Mouse (Mus musculus) midbrain, embryonic 10.5 days (tissue): ENCODE measurements around the gene Alkbh5. TPM values are rescaled to one million over a fixed set of nuclear protein-coding genes. Genes with fewer than 3 reads are reported as not detected.

Experiments
- DNase-seq: peaks from one replicate; pipeline ENCODE4 v3.0.0-alpha.2; 2017; ENCODE audit warnings: low spot score
- H3K27ac ChIP-seq: fragments of 300-500 bp; sonication (generic); replicated peaks from 2 replicates; pipeline ENCODE4 v1.5.1; 2016; ENCODE audit warnings: mild to moderate bottlenecking
- H3K27me3 ChIP-seq: fragments of 300-500 bp; sonication (generic); 2 replicates; pipeline ENCODE4 v1.6.1; 2016; ENCODE audit warnings: low read depth, mild to moderate bottlenecking; ENCODE audit not compliant: poor library complexity, severe bottlenecking
- H3K36me3 ChIP-seq: fragments of 300-500 bp; sonication (generic); 2 replicates; pipeline ENCODE4 v1.6.1; 2016; ENCODE audit warnings: mild to moderate bottlenecking, moderate library complexity
- H3K4me1 ChIP-seq: fragments of 300-500 bp; sonication (generic); 2 replicates; pipeline ENCODE4 v1.6.1; 2016
- H3K4me3 ChIP-seq: fragments of 300-500 bp; sonication (generic); 2 replicates; pipeline ENCODE4 v1.5.1; 2016; ENCODE audit warnings: mild to moderate bottlenecking, moderate library complexity
- H3K9me3 ChIP-seq: fragments of 300-500 bp; sonication (generic); replicated peaks from 2 replicates; pipeline ENCODE4 v1.6.1; 2016; ENCODE audit warnings: mild to moderate bottlenecking
- WGBS: fragments of 180-500 bp; shearing (Covaris S2); methylation state at CpG from one replicate; pipeline ENCODE4 v1.1.7; 2016; 5-methylcytosine and 5-hydroxymethylcytosine counted together
- polyA plus RNA-seq: library from polyadenylated mRNA; unstranded; fragments of >200 nt; fragmentation: Nextera tagmentation; extraction: Ambion mirVana; gene quantifications from 2 replicates; pipeline ENCODE4 v1.2.1, GENCODE M21; 2016

The Alkbh5 gene
- 34.4 TPM in 2 replicates for polyA plus RNA-seq

DNA sequence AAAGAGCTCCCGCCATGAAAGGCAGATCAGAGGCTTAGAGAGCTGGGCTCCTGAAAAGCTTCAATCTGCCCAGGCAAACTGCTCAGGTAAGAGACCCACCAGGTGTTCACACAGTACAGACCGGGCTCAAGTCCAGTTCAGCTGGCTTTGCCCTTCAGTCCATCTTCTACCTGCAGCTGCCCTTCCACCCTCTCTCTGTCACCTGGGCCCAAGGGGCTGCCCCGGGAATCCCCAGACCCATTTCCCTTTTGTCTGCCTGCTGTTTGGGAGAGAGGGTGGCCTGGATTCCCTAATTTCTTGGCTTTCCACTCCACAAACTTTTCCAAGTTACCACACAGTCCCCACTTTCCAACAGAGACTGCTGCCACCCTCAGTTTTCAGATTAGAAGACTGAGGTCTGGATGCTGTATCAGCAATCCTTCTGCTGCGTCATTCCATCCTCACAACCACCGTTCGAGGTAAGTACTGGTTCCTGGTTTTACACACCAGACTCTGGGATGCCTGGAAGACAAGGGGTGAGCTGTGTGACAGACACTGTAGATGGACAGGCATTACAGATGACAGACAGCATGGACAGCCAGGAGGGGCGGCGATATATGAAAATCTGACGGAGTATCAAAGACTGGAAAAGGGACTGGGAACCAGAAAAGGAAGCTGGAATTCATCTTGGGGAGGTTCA is at the start of gene Alkbh5:
Gene Alkbh5, plus strand, starts transcription at position 202 of the 679 bp plus-strand sequence.
- Histone ChIP-seq H3K4me1 (peaks cover 32% of the 10 kb centered on the region), H3K27me3 (no peaks in the 10 kb centered on the region), H3K27ac (peak within 1 kb of the TSS; percentile 96), H3K4me3 (peak within 1 kb of the TSS; percentile 89), H3K36me3 (peaks cover 15% of the 10 kb centered on the region), H3K9me3 (no peaks in the 10 kb centered on the region)
- WGBS, result 20% methylated on average over 9 of the region's 9 CpGs
- peak; percentile 40 for DNase-seq

- DNase-seq, result no peak
- no peak overlapping the region for H3K27ac ChIP-seq
- WGBS, result 86% methylated on average over 5 of the region's 5 CpGs
- no peak overlapping the region for H3K4me3 ChIP-seq
- H3K4me1 ChIP-seq, result no peaks in the 10 kb centered on the region
- H3K9me3 ChIP-seq, result no peaks in the 10 kb centered on the region
- H3K27me3 ChIP-seq, result 0 out of 2 replicates have a peak, but pooled peaks cover 5% of the 10 kb centered on the region
- no peaks in the 10 kb centered on the region for H3K36me3 ChIP-seq
Observed at GRCm38 (mm10) chr11:60492726-60493125, 43.5 kb upstream of the Alkbh5 start.

DNA sequence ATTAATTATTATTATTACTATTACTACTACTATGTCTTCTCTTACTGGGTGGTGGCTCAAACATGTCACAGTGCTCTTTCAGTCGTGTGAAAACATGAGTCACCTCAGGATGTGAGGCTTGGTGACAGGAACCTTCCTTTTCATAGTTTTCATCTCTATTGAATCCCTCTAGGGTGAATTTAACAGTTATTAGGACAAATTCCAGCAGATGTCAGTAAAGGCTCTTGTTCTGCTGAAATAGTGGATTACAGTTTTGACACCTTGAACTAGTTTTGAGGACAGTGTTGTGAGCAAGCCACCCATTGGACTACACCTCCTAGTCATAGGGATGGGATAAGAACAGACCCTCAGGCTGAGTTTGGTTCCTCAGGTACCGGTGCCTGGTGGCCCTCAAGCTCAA is 40.5 kb upstream of the Alkbh5 start:
- Histone ChIP-seq H3K4me1 (no peaks in the 10 kb centered on the region), H3K27me3 (0 out of 2 replicates have a peak, but pooled peaks cover 5% of the 10 kb centered on the region), H3K36me3 (no peaks in the 10 kb centered on the region), H3K9me3 (no peaks in the 10 kb centered on the region), H3K27ac (no peak overlapping the region), H3K4me3 (no peak overlapping the region)
- no peak for DNase-seq
- 69% methylated on average over 2 of the region's 2 CpGs for WGBS

DNA sequence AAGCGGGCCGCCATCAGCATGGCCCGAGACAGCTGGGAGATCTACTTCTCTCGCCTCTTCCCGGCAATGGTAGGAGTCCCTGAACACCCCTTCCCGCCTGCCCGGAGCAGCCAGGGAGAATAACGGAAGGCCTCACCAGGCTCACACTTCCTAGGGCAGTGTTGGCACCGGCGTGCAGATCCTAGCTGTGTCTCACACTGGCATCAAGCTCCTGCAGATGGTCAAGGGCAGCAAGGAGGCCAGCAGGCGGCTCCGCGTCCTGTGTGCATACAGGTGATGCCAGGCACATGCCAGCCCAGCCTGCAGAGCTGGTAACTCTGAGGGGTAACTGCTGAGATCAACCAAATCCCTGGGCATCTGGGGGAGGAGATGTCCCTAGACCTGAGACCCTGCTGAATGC is 28.9 kb upstream of the Alkbh5 start:
- no peaks in the 10 kb centered on the region for H3K9me3 ChIP-seq
- no peak for DNase-seq
- H3K27me3 ChIP-seq, result peaks cover 49% of the 10 kb centered on the region
- no peak overlapping the region for H3K4me3 ChIP-seq
- no peak overlapping the region for H3K27ac ChIP-seq
- WGBS, result 81% methylated on average over 13 of the region's 13 CpGs
- no peaks in the 10 kb centered on the region for H3K36me3 ChIP-seq
- peaks cover 14% of the 10 kb centered on the region for H3K4me1 ChIP-seq

GRCm38 (mm10) chr11:60508950-60509349 is 27.2 kb upstream of the Alkbh5 start:
- Histone ChIP-seq H3K27me3 (peaks cover 49% of the 10 kb centered on the region), H3K4me3 (peak overlapping the region; percentile 53), H3K4me1 (peaks cover 14% of the 10 kb centered on the region), H3K9me3 (no peaks in the 10 kb centered on the region), H3K27ac (0 out of 2 replicates have a peak overlapping the region, but pooled peaks have one; percentile 14), H3K36me3 (no peaks in the 10 kb centered on the region)
- no peak for DNase-seq
- WGBS, result 9% methylated on average over 11 of the region's 11 CpGs

GRCm38 (mm10) chr11:60509500-60509899 is 26.7 kb upstream of the Alkbh5 start:
- Histone ChIP-seq H3K4me3 (peak overlapping the region; percentile 53), H3K27me3 (peaks cover 49% of the 10 kb centered on the region), H3K4me1 (peaks cover 14% of the 10 kb centered on the region), H3K36me3 (no peaks in the 10 kb centered on the region), H3K27ac (peak overlapping the region; percentile 69), H3K9me3 (no peaks in the 10 kb centered on the region)
- peak; percentile 45 for DNase-seq
- under 1% methylated on average over 25 of the region's 25 CpGs for WGBS

DNA sequence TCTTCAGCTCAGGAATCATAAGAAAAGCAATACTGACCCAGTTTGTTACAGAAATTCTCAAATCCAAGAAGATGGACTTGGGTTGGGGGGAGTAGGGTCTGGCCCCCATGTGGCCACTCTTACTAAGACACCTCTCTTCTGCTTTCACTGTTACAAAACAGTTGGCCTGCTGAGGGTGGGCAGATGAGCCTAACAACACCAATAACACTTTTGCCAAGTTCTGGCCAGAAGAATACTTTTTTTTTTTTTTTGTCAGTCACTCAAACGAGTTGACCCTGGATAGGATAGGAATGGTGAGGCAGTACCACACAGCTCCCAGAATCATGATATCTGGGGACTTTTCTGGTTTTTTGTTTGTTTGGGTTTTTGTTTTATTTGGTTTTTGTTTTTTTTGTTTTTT is 24.3 kb upstream of the Alkbh5 start:
- Histone ChIP-seq H3K36me3 (no peaks in the 10 kb centered on the region), H3K4me1 (peaks cover 14% of the 10 kb centered on the region), H3K4me3 (no peak overlapping the region), H3K9me3 (no peaks in the 10 kb centered on the region), H3K27me3 (peaks cover 46% of the 10 kb centered on the region), H3K27ac (no peak overlapping the region)
- DNase-seq, result no peak
- WGBS, result 67% methylated on average over 1 of the region's 1 CpGs

GRCm38 (mm10) chr11:60512520-60512919 is 23.7 kb upstream of the Alkbh5 start:
- Histone ChIP-seq H3K27me3 (peaks cover 40% of the 10 kb centered on the region), H3K9me3 (no peaks in the 10 kb centered on the region), H3K27ac (no peak overlapping the region), H3K4me1 (peaks cover 14% of the 10 kb centered on the region), H3K36me3 (no peaks in the 10 kb centered on the region), H3K4me3 (no peak overlapping the region)
- DNase-seq, result no peak
- WGBS, result 78% methylated on average over 2 of the region's 2 CpGs

DNA sequence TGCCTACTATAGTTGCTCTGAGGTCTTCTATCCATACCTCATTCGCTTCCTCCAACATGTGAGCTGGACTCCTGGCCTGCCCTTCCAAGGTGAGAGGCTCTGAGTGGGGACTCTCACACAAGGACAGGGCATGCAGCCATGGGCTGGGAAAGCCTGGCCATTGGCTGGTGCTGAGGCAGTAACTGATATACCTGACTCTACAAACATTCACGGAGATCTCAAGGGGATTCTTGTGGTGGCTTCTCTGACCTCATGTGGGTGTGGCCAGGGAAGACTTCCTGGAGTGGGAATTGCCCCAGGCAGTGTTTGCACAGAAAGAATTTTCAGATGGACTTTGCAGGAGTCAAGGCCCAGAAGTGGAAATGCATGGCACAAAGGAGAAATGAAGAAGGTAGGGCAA is 21.2 kb upstream of the Alkbh5 start:
- H3K4me1 ChIP-seq, result peaks cover under 1% of the 10 kb centered on the region; the same call in 1 of the 2 replicates
- H3K9me3 ChIP-seq, result no peaks in the 10 kb centered on the region
- WGBS, result 80% methylated on average over 2 of the region's 2 CpGs
- no peak for DNase-seq
- H3K36me3 ChIP-seq, result no peaks in the 10 kb centered on the region
- H3K4me3 ChIP-seq, result no peak overlapping the region
- no peak overlapping the region for H3K27ac ChIP-seq
- H3K27me3 ChIP-seq, result peaks cover 18% of the 10 kb centered on the region

DNA sequence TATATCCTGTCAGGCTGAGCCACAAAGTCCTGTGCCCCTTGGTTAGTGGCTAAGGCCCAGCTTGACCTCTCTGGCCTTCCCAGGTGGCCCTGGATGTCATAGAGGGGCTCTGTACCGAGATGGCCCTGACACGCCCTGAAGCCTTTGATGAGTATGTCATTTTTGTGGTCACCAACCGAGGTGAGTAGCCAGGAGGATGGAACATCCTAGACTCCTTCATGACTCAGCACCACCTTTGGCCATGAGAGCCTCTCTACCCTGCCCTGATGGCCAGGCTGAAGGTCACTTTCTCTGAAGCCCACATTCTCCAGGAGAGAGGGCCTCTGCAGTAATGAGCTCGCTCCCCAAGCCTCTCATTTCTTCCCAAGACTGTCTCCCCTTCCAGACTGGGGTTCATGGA is 17.9 kb upstream of the Alkbh5 start:
- Histone ChIP-seq H3K27ac (no peak overlapping the region), H3K27me3 (no peaks in the 10 kb centered on the region), H3K36me3 (no peaks in the 10 kb centered on the region), H3K9me3 (no peaks in the 10 kb centered on the region), H3K4me3 (no peak overlapping the region), H3K4me1 (no peaks in the 10 kb centered on the region)
- 76% methylated on average over 4 of the region's 4 CpGs for WGBS
- DNase-seq, result no peak

GRCm38 (mm10) chr11:60522027-60522426 is 14.2 kb upstream of the Alkbh5 start:
- WGBS, result 84% methylated on average over 5 of the region's 5 CpGs
- H3K27ac ChIP-seq, result no peak overlapping the region
- no peaks in the 10 kb centered on the region for H3K27me3 ChIP-seq
- no peaks in the 10 kb centered on the region for H3K36me3 ChIP-seq
- no peaks in the 10 kb centered on the region for H3K9me3 ChIP-seq
- H3K4me1 ChIP-seq, result no peaks in the 10 kb centered on the region
- H3K4me3 ChIP-seq, result no peak overlapping the region
- no peak for DNase-seq

DNA sequence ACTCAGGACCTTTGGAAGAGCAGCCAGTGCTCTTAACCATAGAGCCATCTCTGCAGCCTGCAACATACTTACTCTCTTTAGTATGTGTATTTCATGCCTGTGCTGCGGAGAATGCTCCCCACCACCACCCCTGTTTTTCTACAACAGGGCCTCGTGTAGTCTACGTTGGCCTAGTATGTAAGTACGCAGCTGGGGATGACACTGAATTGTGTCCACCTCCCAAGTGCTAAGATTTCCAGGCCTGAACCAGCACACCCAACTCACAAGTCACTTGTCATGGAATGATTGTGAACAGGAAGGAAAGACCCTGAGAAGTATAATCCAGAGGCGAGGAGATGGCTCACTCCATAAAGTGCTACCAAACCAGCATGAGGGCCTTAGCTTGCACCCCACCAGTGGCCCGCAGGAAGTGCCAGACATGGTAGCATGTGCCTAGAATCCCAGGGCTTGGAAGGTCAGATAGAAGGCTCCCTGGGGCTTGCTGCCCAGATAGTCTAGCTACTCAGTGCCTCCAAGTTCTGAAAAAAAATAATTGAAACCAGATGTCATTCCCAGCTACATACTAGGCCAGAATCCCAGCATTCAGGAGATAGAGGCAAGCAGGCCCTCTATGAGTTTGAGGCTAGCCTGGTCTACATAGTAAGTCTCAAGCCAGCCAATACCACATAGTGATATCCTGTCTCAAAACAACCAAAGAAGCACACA is 13.4 kb upstream of the Alkbh5 start:
- Histone ChIP-seq H3K36me3 (no peaks in the 10 kb centered on the region), H3K4me1 (no peaks in the 10 kb centered on the region), H3K9me3 (no peaks in the 10 kb centered on the region), H3K27me3 (no peaks in the 10 kb centered on the region), H3K27ac (no peak overlapping the region), H3K4me3 (no peak overlapping the region)
- DNase-seq, result no peak
- 89% methylated on average over 6 of the region's 6 CpGs for WGBS

GRCm38 (mm10) chr11:60526461-60526860 is 9.7 kb upstream of the Alkbh5 start:
- Histone ChIP-seq H3K36me3 (no peaks in the 10 kb centered on the region), H3K4me3 (no peak overlapping the region), H3K27ac (no peak overlapping the region), H3K4me1 (no peaks in the 10 kb centered on the region), H3K9me3 (no peaks in the 10 kb centered on the region), H3K27me3 (no peaks in the 10 kb centered on the region)
- no peak for DNase-seq
- WGBS, result 70% methylated on average over 4 of the region's 4 CpGs
